Mouse (Mus musculus) bone marrow macrophage, adult 2 months (primary cell): ENCODE measurements at regions not wholly inside any gene's neighbourhood (a gene's known extent, or its start where the extent isn't known, plus 50 kb on each side); places are given as distances from the start of the nearest gene placed in this dataset.

ENCODE experiments used
- H3K27ac ChIP-seq: 2 replicates; pipeline ENCODE4 v1.5.1; 2012; ENCODE audit warnings: low read depth, low read length; ENCODE audit not compliant: insufficient read depth
- H3K4me1 ChIP-seq: 2 replicates; pipeline ENCODE4 v1.6.1; 2012; ENCODE audit warnings: low read length; ENCODE audit not compliant: control insufficient read depth, insufficient read depth
- H3K4me3 ChIP-seq: 2 replicates; pipeline ENCODE4 v1.5.1; 2012; ENCODE audit warnings: mild to moderate bottlenecking, low read length, moderate library complexity; ENCODE audit not compliant: insufficient read depth
- CTCF ChIP-seq: IDR thresholded peaks from 2 replicates; pipeline ENCODE4 v1.5.1; 2012; ENCODE audit warnings: low read depth, mild to moderate bottlenecking, low read length, moderate library complexity
- POLR2A ChIP-seq: IDR thresholded peaks from 2 replicates; pipeline ENCODE4 v1.6.1; 2012; ENCODE audit warnings: mild to moderate bottlenecking, low read depth, low read length, borderline replicate concordance

- no peak overlapping the region for H3K27ac ChIP-seq
- no peak overlapping the region for H3K4me3 ChIP-seq
- H3K4me1 ChIP-seq: no peaks in the 10 kb centered on the region
- TF ChIP-seq CTCF: no peak
- no peak for TF ChIP-seq POLR2A
These were observed 84.6 kb upstream of the Pum3 start for GRCm38 (mm10) chr19:27514267-27514666.

GRCm38 (mm10) chr19:27513535-27513934, 83.9 kb upstream of the Pum3 start:
- H3K27ac ChIP-seq: no peak overlapping the region
- TF ChIP-seq POLR2A (no peak), CTCF (no peak)
- H3K4me1 ChIP-seq: no peaks in the 10 kb centered on the region

GRCm38 (mm10) chr19:27511340-27511739, 81.7 kb upstream of the Pum3 start:
- Histone ChIP-seq H3K4me1 (no peaks in the 10 kb centered on the region), H3K4me3 (no peak overlapping the region), H3K27ac (no peak overlapping the region)
- TF ChIP-seq POLR2A (no peak), CTCF (no peak)

More at GRCm38 (mm10) chr19:27513535-27513934, 83.9 kb upstream of the Pum3 start:
- no peak overlapping the region for H3K4me3 ChIP-seq

- Histone ChIP-seq H3K27ac (no peak overlapping the region), H3K4me1 (no peaks in the 10 kb centered on the region), H3K4me3 (no peak overlapping the region)
- TF ChIP-seq POLR2A: no peak
- TF ChIP-seq CTCF: no peak
These were observed 80.5 kb upstream of the Pum3 start for GRCm38 (mm10) chr19:27509956-27510639.

GRCm38 (mm10) chr19:27498278-27498677, 68.7 kb upstream of the Pum3 start:
- Histone ChIP-seq H3K4me1 (no peaks in the 10 kb centered on the region), H3K4me3 (no peak overlapping the region), H3K27ac (no peak overlapping the region)
- no peak for TF ChIP-seq POLR2A
- no peak for TF ChIP-seq CTCF

- no peak overlapping the region for H3K27ac ChIP-seq
- no peak overlapping the region for H3K4me3 ChIP-seq
- no peaks in the 10 kb centered on the region for H3K4me1 ChIP-seq
- TF ChIP-seq POLR2A: no peak
- no peak for TF ChIP-seq CTCF
These were observed 62.8 kb upstream of the Pum3 start for GRCm38 (mm10) chr19:27492468-27492867.

GRCm38 (mm10) chr19:27491873-27492272, 62.2 kb upstream of the Pum3 start:
- Histone ChIP-seq H3K4me1 (no peaks in the 10 kb centered on the region), H3K4me3 (no peak overlapping the region), H3K27ac (no peak overlapping the region)
- no peak for TF ChIP-seq POLR2A
- TF ChIP-seq CTCF: no peak

GRCm38 (mm10) chr19:27489053-27489452, 59.4 kb upstream of the Pum3 start:
- H3K4me1 ChIP-seq: no peaks in the 10 kb centered on the region
- H3K4me3 ChIP-seq: no peak overlapping the region
- TF ChIP-seq POLR2A: no peak
- H3K27ac ChIP-seq: no peak overlapping the region
